Mouse (Mus musculus) erythroblast, adult 5-6 weeks (primary cell): ENCODE data around the gene Megf8. TPM values are rescaled to one million over a fixed set of nuclear protein-coding genes. Genes with fewer than 3 reads are reported as not detected.
"Not testable (repeated sequence)": the region's sequence is repeated elsewhere in the genome, so short reads cannot be mapped to it uniquely, and the experiment has no call there.

Experiments used
- ATAC-seq: replicated peaks from 2 replicates; pipeline ENCODE4 v1.8.0; 2016; ENCODE audit warnings: moderate number of reproducible peaks, mild to moderate bottlenecking, moderate TSS enrichment, inconsistent platforms; ENCODE audit not compliant: poor library complexity, low FRiP score, severe bottlenecking
- total RNA-seq, 2 experiments: library from RNA; stranded (forward) in 1 of 2; stranded (reverse) in 1 of 2; fragments of 150-400 nt in 1 of 2; fragments of 200-764, 138-1000 nt in 1 of 2; gene quantifications; 2 replicates each; pipeline versions ENCODE4 v1.2.3 to v1.2.4; 2015 to 2017; ENCODE audit warnings: low replicate concordance in 2 of 2

The Megf8 gene
- total RNA-seq, 2 experiments from 2014 or later: 0.19 TPM; not detected in 1

GRCm38 (mm10) chr7:25322058-25322484, 5.1 kb downstream of the Megf8 start:
- ATAC-seq: no peak

GRCm38 (mm10) chr7:25323219-25323618, 6.3 kb downstream of the Megf8 start:
- no peak for ATAC-seq

GRCm38 (mm10) chr7:25325431-25325830, 8.5 kb downstream of the Megf8 start:
- not testable (repeated sequence) for ATAC-seq

GRCm38 (mm10) chr7:25326233-25326632, 9.3 kb downstream of the Megf8 start:
- no peak for ATAC-seq

- peak; percentile 82 for ATAC-seq
These were observed 16.8 kb downstream of the Megf8 start for GRCm38 (mm10) chr7:25333596-25334307.

- no peak for ATAC-seq
These were observed 17.5 kb downstream of the Megf8 start for GRCm38 (mm10) chr7:25334472-25334871.

GRCm38 (mm10) chr7:25339329-25339728, 22.4 kb downstream of the Megf8 start:
- ATAC-seq: no peak

- ATAC-seq: 0 out of 2 replicates have a peak, but pooled peaks have one; percentile 24
These were observed 24.2 kb downstream of the Megf8 start for GRCm38 (mm10) chr7:25341000-25341784.

- ATAC-seq: no peak
These were observed 31.9 kb downstream of the Megf8 start for GRCm38 (mm10) chr7:25348861-25349260.

- ATAC-seq: no peak
These were observed 41.8 kb downstream of the Megf8 start for GRCm38 (mm10) chr7:25358721-25359206.

GRCm38 (mm10) chr7:25363151-25363550, 46.2 kb downstream of the Megf8 start:
- ATAC-seq: 0 out of 2 replicates have a peak, but pooled peaks have one; percentile 42

GRCm38 (mm10) chr7:25363632-25364031, 46.7 kb downstream of the Megf8 start:
- no peak for ATAC-seq

- no peak for ATAC-seq
These were observed 49.1 kb downstream of the Megf8 start for GRCm38 (mm10) chr7:25365937-25366625.

- ATAC-seq: no peak
These were observed 50.8 kb downstream of the Megf8 start for GRCm38 (mm10) chr7:25367632-25368293.

- no peak for ATAC-seq
These were observed 51.4 kb downstream of the Megf8 start for GRCm38 (mm10) chr7:25368333-25368732.

GRCm38 (mm10) chr7:25369058-25369749, 52.2 kb downstream of the Megf8 start, which contains the start of gene Cnfn:
Gene Cnfn, minus strand, starts transcription at chr7:25369724.
- no peak for ATAC-seq

GRCm38 (mm10) chr7:25372441-25372840, 55.5 kb downstream of the Megf8 start:
- ATAC-seq: no peak

- ATAC-seq: no peak
These were observed 59.6 kb downstream of the Megf8 start for GRCm38 (mm10) chr7:25376556-25376955.

- ATAC-seq: no peak
These were observed 60.2 kb downstream of the Megf8 start for GRCm38 (mm10) chr7:25377100-25377700.
